Mouse (Mus musculus): ENCODE results near the gene Snrnp35. TPM values are rescaled to one million over a fixed set of nuclear protein-coding genes. Genes with fewer than 3 reads are reported as not detected.
"Not testable (repeated sequence)": the region's sequence is repeated elsewhere in the genome, so short reads cannot be mapped to it uniquely, and the experiment has no call there.

Gene Snrnp35
- total RNA-seq, 2 experiments from 2014 or later = 23.0 to 23.8 TPM

GRCm38 (mm10) chr5:124462297-124463025 lies 20.5 kb upstream of the Snrnp35 start:
- DNase-seq = no peak

- no peak for DNase-seq
These were observed 19.5 kb upstream of the Snrnp35 start for GRCm38 (mm10) chr5:124463462-124463861.

- no peak for DNase-seq
These were observed 18.0 kb upstream of the Snrnp35 start for GRCm38 (mm10) chr5:124464905-124465304.

- no peak for DNase-seq
These were observed 15.2 kb upstream of the Snrnp35 start for GRCm38 (mm10) chr5:124467766-124468165.

- DNase-seq = no peak
These were observed 14.6 kb upstream of the Snrnp35 start for GRCm38 (mm10) chr5:124468365-124468764.

DNA sequence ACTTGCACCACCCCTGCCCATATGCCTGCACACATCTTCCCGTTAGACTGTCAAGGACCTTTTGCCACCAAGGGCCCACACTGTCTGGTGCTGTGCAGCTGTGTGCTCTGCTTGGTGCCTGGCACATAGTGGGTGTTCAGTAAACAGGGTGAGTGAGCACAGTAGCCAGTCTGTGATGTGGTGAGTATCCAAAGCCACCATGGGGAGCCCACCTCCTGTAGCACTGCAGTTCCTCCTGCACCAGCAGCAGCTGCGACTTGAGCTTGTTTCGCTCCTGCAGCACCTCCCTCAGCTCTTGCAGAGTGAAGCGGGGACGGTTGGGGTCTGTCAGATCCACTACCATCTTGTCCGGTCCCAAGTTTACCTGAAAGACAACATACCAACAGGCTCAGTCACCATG lies 13.4 kb upstream of the Snrnp35 start:
- no peak for DNase-seq

DNA sequence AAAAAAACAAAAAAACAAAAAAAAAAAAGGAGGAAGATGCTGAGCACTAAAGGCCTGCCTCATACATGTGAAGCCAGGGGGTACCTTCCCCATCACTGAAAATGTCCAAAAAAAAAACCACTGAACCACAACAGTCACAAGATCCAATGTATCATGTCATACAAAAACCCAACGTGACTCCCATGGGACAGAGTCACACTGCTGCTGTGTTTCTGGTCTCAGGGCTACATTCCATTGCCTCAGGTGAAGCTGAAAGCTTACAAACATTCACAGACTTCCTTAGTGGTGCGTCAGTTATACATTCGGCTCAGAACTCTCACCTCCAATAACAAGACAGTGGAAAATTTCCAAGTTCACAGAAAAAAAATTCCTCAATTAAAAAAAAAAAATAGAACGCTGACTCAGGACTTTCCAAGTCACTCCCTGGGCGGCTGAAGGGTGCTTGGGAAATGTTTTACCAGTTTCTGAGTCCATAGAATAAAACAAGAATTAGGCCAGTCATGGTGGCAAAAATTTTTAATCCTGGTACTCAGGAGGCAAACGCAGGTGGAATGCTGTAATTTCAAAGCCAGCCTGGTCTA lies 12.3 kb upstream of the Snrnp35 start:
- no peak for DNase-seq

DNA sequence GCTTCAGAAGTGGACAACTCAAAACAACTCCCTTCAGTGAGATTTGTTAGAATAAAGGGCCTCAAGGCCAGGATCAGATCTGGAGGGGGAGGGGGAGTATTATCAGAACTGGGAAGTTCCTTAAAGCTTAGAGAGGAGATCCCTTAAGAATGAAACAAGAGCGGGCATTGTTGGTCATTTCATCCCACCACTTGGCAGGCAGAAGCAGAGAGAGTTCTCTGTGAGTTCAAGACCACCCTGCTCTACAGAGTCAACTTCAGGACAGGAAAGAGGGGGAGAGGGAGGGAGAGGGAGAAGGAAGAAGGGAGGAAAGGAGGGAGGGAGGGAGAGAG lies 4.1 kb upstream of the Snrnp35 start:
- DNase-seq = no peak

- no peak for DNase-seq
These were observed 2.8 kb upstream of the Snrnp35 start for GRCm38 (mm10) chr5:124480119-124480518.

- DNase-seq = no peak
These were observed 1.2 kb upstream of the Snrnp35 start for GRCm38 (mm10) chr5:124481714-124482113.

GRCm38 (mm10) chr5:124482436-124482965 lies 433 bp upstream of the Snrnp35 start:
- peak; percentile 50 for DNase-seq

- no peak for DNase-seq
These were observed 892 bp downstream of the Snrnp35 start for GRCm38 (mm10) chr5:124483655-124484396.

DNA sequence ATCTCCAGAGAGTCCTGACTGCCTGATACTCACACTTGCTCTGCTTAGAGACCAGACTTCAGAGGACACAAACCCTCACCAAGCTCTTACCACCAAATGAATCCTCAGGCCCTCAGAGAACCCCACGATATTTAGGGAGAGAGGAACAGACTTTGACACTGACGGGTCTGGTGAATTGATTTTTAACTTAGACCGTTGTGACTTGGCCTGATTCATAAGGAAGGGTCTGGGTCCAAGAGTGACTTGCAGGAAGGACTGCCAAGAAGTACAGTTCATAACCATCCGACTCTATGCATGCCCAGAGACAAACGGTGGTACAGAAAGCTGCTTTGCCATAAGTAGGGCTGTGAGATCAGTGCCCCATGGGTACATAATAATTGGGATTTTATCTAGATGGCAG lies 2.7 kb downstream of the Snrnp35 start:
- no peak for DNase-seq

- no peak for DNase-seq
These were observed 6.0 kb downstream of the Snrnp35 start for GRCm38 (mm10) chr5:124488885-124489284.

GRCm38 (mm10) chr5:124491732-124492131 lies 8.8 kb downstream of the Snrnp35 start:
- DNase-seq = no peak

DNA sequence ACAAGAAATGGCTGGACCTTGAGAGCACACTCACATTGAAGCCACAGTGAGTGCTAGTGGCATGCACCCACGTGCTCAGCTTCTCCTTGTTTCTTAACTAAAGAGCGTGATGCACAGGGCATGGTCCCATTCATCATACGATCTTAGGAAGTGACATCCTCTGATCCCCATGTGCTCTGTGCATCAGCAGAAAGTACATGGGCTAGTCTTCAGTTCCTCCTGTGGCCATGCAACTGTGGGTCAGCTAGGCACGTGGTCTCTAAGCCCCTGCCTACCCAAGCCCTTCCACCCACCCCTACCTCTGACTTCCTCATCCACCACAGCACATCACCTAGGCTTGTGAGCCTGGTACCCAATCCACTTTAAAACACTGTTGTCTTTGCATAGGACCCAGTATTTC lies 9.7 kb downstream of the Snrnp35 start:
- no peak for DNase-seq

GRCm38 (mm10) chr5:124493455-124493854 lies 10.5 kb downstream of the Snrnp35 start:
- DNase-seq = no peak

- no peak for DNase-seq
These were observed 12.6 kb downstream of the Snrnp35 start for GRCm38 (mm10) chr5:124495547-124495946.

- DNase-seq = no peak
These were observed 13.9 kb downstream of the Snrnp35 start for GRCm38 (mm10) chr5:124496614-124497514.

GRCm38 (mm10) chr5:124498221-124498876 lies 15.4 kb downstream of the Snrnp35 start:
- peak; percentile 78 for DNase-seq

DNA sequence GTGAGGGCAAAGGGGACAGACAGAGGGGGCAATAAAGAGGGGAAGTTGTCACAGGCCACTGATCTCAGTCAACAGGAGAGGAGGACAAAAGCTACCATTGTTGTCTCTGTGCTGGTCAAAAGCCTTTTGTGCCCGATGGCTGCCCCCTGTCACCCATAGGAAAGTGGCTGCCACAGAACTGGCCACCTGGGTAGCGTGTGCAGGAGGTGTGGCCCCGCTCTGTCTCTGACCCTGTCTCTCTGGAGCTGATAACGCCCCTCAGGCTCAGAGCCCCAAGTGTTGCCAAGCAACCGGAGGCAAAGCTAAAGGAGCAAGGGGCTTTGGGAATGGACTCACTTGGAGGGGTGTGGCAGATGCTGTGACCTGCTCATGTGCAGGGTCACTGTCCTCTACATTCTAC lies 16.1 kb downstream of the Snrnp35 start:
- DNase-seq = no peak

- DNase-seq = not testable (repeated sequence)
These were observed 17.1 kb downstream of the Snrnp35 start for GRCm38 (mm10) chr5:124500037-124500436.

Measured in gastrocnemius, postnatal 25 days (tissue).